Mouse (Mus musculus) thymus, adult 18-20 months (tissue): ENCODE measurements around the gene Chchd10.

Experiments used
- DNase-seq, 2 experiments: peaks; one replicate each; pipeline ENCODE4 v3.0.0; 2022; ENCODE audit warnings: mixed read lengths in 2 of 2

The Chchd10 gene

DNA sequence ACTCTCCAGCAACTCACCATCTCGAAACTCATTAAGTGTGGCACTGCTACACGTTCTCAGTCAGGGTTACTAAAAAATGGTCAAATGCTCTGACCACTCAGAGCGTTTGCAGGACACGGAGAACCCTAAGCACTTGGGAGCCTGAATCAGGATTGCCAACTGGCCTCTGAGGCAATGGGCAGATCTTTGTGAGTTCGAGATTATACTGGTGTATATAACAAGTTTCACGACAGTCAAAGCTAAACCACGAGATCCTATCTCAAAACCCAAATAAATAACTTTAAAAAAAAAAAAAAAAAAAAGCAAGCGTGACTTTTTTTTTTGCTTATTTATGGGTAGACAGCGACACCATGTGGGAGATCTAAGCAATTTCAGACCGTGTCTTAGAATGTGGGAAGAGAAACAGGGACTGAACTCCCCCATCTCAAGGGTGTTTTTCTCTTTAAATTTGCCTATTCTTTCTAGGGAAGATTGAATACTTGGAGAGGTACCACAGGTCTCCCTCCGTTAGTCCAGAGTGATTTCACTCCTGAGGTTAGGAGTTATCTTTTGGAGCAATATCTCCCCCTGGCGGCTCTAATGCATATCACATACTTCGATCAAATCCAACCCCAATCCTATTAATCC lies 18.6 kb downstream of the Chchd10 start:
- no peak for DNase-seq

DNA sequence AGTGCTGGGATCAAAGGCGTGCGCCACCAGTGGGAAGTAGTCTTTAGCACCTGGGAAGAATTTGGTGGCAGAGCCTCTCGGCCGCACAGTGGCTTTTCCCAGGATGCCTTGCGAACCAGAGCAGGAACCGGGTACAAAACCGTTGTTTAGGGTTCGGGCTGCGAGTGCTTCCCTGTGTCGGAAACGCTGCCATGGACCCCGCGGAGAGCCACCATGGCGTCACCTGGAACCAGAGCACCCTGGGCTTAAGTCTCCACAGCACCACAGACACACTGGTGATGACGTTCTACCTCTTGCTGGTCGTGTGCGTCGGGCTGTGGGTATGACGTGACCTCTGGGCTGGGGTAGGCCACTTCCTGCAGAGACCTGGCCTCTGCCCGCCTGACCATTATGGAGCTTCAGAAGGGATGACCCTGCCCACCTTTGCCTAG lies 21.5 kb downstream of the Chchd10 start, which contains the start of gene Gm5134:
Gene Gm5134 (plus strand): TSS at position 134 of the 431 bp plus-strand sequence.
- DNase-seq, result no peak

DNA sequence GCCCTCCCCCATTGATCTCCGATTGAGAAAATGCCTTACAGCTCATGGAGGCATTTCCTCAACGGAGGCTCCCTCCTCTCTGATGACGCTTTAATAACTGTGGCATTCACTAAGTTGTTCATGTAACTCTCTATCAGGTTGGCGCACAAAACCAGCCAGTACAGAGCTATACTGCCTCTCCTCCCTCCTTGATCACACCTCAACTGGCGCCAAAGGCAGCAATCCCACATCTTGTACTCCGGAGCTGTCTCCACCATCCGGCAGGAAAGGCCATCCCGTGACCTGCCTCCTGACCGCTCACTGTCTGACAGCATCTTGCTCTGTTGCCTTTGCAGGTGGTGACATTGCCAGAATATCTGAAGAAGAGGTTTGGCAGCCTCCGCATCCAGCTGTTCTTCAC lies 40.9 kb downstream of the Chchd10 start:
- no peak for DNase-seq

DNA sequence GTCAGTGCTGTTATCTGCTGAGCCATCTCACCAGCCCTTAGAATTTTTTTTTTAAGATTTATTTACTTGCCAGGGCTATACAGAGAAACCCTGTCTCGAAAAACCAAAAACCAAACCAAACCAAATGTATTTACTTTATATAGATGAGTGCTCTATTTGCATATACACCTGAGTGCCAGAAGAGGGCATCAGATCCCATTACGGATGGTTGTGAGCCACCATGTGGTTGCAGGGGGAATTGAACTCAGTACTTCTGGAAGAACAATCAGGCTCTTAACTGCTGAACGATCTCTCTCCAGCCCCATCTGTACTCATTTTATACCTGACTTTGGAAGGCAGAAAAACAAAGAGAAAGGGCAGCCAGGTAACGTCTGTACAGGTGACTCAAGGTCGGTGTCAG lies 42.3 kb downstream of the Chchd10 start:
- DNase-seq, result no peak

DNA sequence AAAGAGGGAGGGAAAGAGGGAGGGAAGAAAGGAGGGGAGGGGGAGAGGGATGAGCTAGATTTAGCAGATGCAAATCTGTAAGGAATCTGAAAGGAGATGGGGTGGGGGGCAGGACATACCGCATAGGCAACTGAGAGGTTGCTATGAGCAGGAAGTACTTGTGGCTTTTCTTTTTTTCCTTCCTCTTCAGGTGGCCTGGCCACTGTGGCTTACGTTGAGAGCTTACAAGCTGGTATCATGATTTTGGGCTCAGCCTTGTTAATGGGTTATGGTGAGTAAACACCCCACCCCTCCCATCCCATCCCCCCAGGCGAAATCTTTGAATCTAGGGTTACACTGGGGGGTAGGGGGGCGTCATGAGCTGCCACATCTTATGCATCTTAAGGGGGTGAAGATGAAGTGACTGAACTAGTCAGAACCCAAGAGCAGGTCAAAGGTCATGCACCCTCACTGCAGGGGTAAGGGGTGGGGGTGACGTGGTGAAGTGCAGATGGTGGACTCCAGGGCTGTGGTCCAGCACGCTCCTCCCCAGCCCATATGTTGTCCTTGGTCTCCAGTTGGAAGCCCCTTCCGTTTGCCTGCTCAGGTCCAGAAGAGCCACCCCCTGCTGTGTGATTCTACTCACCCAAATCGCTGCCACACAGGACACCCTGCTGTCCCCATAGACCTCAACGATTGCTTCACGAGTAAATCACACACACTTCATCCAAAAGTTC lies 45.3 kb downstream of the Chchd10 start:
- no peak for DNase-seq

DNA sequence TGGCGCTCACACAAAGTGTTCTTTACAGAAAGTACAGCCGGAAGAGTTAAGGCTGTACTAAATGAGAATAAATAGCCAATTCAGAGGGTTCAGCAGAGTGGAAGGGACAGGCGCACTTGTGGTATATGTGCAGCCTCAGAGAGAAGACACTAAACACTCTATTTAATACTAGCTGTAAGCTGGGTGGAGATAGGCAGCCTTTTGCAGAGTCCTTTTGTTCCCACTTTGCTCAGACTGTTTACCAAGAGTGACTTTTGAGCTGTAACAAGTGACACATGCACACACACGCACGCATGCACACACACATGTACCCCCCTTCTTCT lies 45.9 kb downstream of the Chchd10 start:
- DNase-seq, result no peak

DNA sequence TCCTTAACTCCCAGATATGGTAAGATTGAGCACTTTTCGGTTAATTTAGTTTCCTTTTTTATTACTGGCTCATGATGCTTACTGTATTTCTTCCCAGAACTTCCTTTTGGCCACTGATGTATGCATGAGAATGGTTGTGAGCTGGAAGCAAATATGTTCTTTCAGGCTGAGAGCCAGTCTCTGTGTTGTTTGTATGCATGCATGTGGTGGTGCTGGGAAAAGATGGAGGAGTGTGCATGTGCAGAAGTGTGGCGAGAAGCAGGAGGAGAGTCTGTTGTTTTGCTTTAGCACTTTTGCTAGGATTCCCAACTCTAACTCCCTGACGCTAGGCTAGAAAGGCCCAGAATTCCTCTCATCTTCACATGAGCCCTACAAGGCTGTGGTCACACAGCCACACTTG lies 46.5 kb downstream of the Chchd10 start:
- no peak for DNase-seq
